Mouse (Mus musculus) cerebellum, adult 11-12 months (tissue): ENCODE measurements around the gene Birc6.
"Not testable (repeated sequence)": the region's sequence is repeated elsewhere in the genome, so short reads cannot be mapped to it uniquely, and the experiment has no call there.

Experiments
- DNase-seq: peaks from one replicate; pipeline ENCODE4 v3.0.0; 2022

Gene Birc6

GRCm38 (mm10) chr17:74564151-74564550 lies 36.1 kb downstream of the Birc6 start:
- no peak for DNase-seq

GRCm38 (mm10) chr17:74569219-74569618 lies 41.1 kb downstream of the Birc6 start:
- no peak for DNase-seq

- DNase-seq, result no peak
These were observed 42.5 kb downstream of the Birc6 start for GRCm38 (mm10) chr17:74570585-74570984.

GRCm38 (mm10) chr17:74577173-74577572 lies 49.1 kb downstream of the Birc6 start:
- no peak for DNase-seq

GRCm38 (mm10) chr17:74579586-74579985 lies 51.5 kb downstream of the Birc6 start:
- no peak for DNase-seq

- no peak for DNase-seq
These were observed 52.6 kb downstream of the Birc6 start for GRCm38 (mm10) chr17:74580738-74581137.

GRCm38 (mm10) chr17:74586768-74587167 lies 58.7 kb downstream of the Birc6 start:
- no peak for DNase-seq

GRCm38 (mm10) chr17:74598908-74599307 lies 70.8 kb downstream of the Birc6 start:
- no peak for DNase-seq

- no peak for DNase-seq
These were observed 71.3 kb downstream of the Birc6 start for GRCm38 (mm10) chr17:74599396-74599795.

GRCm38 (mm10) chr17:74601201-74601600 lies 73.1 kb downstream of the Birc6 start:
- DNase-seq, result no peak

GRCm38 (mm10) chr17:74630798-74631197 lies 102.7 kb downstream of the Birc6 start:
- DNase-seq, result no peak

GRCm38 (mm10) chr17:74642445-74642844 lies 114.3 kb downstream of the Birc6 start:
- no peak for DNase-seq

GRCm38 (mm10) chr17:74658362-74658761 lies 130.3 kb downstream of the Birc6 start:
- no peak for DNase-seq

GRCm38 (mm10) chr17:74668010-74668409 lies 139.9 kb downstream of the Birc6 start:
- no peak for DNase-seq

GRCm38 (mm10) chr17:74670031-74670430 lies 141.9 kb downstream of the Birc6 start:
- no peak for DNase-seq

- no peak for DNase-seq
These were observed 144.4 kb downstream of the Birc6 start for GRCm38 (mm10) chr17:74672446-74672845.

GRCm38 (mm10) chr17:74673251-74673650 lies 145.2 kb downstream of the Birc6 start:
- no peak for DNase-seq

GRCm38 (mm10) chr17:74678061-74678460 lies 150.0 kb downstream of the Birc6 start:
- no peak for DNase-seq

- no peak for DNase-seq
These were observed 156.8 kb downstream of the Birc6 start for GRCm38 (mm10) chr17:74684927-74685326.

- no peak for DNase-seq
These were observed 160.5 kb downstream of the Birc6 start for GRCm38 (mm10) chr17:74688555-74688954.

- DNase-seq, result no peak
These were observed 161.3 kb downstream of the Birc6 start for GRCm38 (mm10) chr17:74689406-74689805.

GRCm38 (mm10) chr17:74701661-74702060 lies 173.6 kb downstream of the Birc6 start:
- not testable (repeated sequence) for DNase-seq

GRCm38 (mm10) chr17:74705480-74705879 lies 177.4 kb downstream of the Birc6 start:
- DNase-seq, result no peak

GRCm38 (mm10) chr17:74706593-74706992 lies 178.5 kb downstream of the Birc6 start:
- no peak for DNase-seq

- DNase-seq, result no peak
These were observed 179.6 kb downstream of the Birc6 start for GRCm38 (mm10) chr17:74707637-74708152.

GRCm38 (mm10) chr17:74710731-74711130 lies 182.6 kb downstream of the Birc6 start:
- DNase-seq, result no peak
